Mouse (Mus musculus): Measurements from ENCODE around the gene Syngr3.

DNA sequence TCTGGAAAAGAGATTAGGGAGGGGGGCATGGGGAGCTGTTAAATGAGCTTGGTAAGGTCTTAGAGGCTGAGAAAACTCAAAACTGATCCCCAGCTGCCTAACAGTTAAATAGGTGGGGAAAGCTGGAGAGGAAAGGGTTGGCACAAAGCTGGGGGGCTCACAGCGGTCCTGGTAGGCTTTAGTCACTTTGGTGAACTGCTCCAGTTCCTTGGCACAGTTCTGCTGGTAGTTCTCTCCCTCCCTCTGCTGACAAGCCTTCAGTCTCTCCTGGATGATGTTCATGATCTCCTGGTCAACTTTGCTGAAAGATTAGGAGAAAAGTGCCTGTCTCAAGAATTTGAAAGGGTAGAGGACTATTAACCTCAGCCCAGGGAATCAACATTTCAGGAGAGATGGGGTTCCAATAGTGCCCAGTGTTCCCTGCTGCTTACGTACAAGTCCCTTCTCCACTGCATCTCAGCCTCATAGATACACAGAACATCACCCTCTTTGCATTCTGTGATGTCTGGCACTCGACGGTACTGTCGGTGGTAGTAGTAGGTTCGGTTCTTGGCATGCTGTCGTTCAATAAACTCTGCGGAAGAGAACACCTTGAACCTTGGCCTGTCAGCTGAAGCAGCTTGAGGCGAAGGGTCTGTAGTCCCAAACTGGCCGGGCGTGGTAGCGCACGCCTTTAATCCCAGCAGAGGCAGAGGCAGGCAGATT lies 32.6 kb upstream of the Syngr3 start:
- no peak for TF ChIP-seq EP300 (optimal IDR thresholded peaks at IDR 0.05)
- TF ChIP-seq CTCF (IDR thresholded peaks at IDR 0.05; ENCODE audit: low read depth), result no peak

Data from stomach, postnatal 0 days (tissue).